Mouse (Mus musculus) inflammation-experienced regulatory T-cells, adult 16 weeks (primary cell): ENCODE measurements around the gene C2cd4a. TPM values are rescaled to one million over a fixed set of nuclear protein-coding genes. Genes with fewer than 3 reads are reported as not detected.

Experiments
- polyA plus RNA-seq: library from polyadenylated mRNA; unstranded; fragments of 100-300 nt; shearing (Covaris generic); gene quantifications from one replicate; pipeline ENCODE4 v1.2.1, GENCODE M21; 2017

The C2cd4a gene
- polyA plus RNA-seq: not detected

GRCm38 (mm10) chr9:67832046-67832605, at the start of gene C2cd4a:
TSS of gene C2cd4a (minus strand) at chr9:67832330.

GRCm38 (mm10) chr9:67839981-67840859, 8.1 kb upstream of the C2cd4a start, which contains the start of gene Vps13c:
TSS of gene Vps13c (plus strand) at chr9:67840396.

Other genes with a start within 250 kb of the C2cd4a start
- gene C2cd4b, start 72.9 kb downstream of the C2cd4a start, polyA plus RNA-seq: not detected
- gene Vps13c, start 8.1 kb upstream of the C2cd4a start, polyA plus RNA-seq: 23.4 TPM